Mouse (Mus musculus) olfactory bulb, adult 2 months (tissue): ENCODE measurements at regions not wholly inside any gene's neighbourhood (a gene's known extent, or its start where the extent isn't known, plus 50 kb on each side); places are given as distances from the start of the nearest gene placed in this dataset.
"Not testable (repeated sequence)": the region's sequence is repeated elsewhere in the genome, so short reads cannot be mapped to it uniquely, and the experiment has no call there.

Experiments used
- CTCF ChIP-seq: fragments of 200-500 bp; IDR thresholded peaks from 2 replicates; pipeline ENCODE4 v1.5.1; 2012; ENCODE audit warnings: low read depth, mild to moderate bottlenecking, low read length, moderate library complexity; ENCODE audit not compliant: insufficient read depth
- POLR2A ChIP-seq: fragments of 200-500 bp; IDR thresholded peaks from 2 replicates; pipeline ENCODE4 v1.6.1; 2012; ENCODE audit warnings: mild to moderate bottlenecking, low read depth, low read length, moderate library complexity; ENCODE audit not compliant: insufficient read depth

DNA sequence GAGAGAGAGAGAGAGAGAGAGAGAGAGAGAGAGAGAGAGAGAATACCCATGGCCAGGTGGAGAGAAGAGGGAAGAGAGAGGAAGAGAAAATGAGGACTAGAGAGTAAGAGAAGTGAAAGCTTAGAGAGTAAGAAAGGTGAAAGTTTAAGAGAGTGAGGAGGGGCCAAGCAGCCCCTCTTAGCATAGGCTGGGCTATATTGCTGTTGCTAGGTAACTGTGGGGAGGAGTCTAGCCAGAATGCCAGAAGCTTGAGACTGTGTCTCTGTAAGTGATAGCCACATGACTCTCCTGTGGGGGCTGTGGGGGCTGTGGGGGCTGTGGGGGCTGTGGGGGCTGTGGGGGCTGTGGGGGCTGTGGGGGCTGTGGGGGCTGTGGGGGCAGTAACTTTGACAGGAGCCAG is 655.3 kb downstream of the Tecrl start:
- TF ChIP-seq CTCF, POLR2A: not testable (repeated sequence)
